Mouse (Mus musculus): ENCODE measurements around the gene Rdh11. TPM values are rescaled to one million over a fixed set of nuclear protein-coding genes. Genes with fewer than 3 reads are reported as not detected.
"Not testable (repeated sequence)": the region's sequence is repeated elsewhere in the genome, so short reads cannot be mapped to it uniquely, and the experiment has no call there.

Rdh11 gene
- polyA plus RNA-seq (2015; fragmentation: Nextera tagmentation; extraction: Ambion mirVana), result 12.8 and 15.2 TPM in 2 replicates

GRCm38 (mm10) chr12:79192193-79192592 is at the start of gene Rdh11:
TSS of gene Rdh11 (minus strand) at chr12:79192293.
- Histone ChIP-seq H3K9ac (peak within 1 kb of the TSS; percentile 53), H3K27me3 (no peaks in the 10 kb centered on the region), H3K36me3 (peaks cover 11% of the 10 kb centered on the region), H3K4me3 (peak within 1 kb of the TSS; percentile 64), H3K4me1 (replicated peaks) (peaks cover 13% of the 10 kb centered on the region), H3K27ac (peak within 1 kb of the TSS; percentile 39; the same call in 1 of the 2 replicates), H3K4me2 (peak within 1 kb of the TSS; percentile 73), H3K9me3 (replicated peaks) (no peaks in the 10 kb centered on the region)
- WGBS, result 57% methylated on average over 6 of the region's 6 CpGs
- no peak for ATAC-seq (replicated peaks; ENCODE audit: insufficient number of reproducible peaks, insufficient read depth, low FRiP score, low read depth)

GRCm38 (mm10) chr12:79235485-79236080 is 43.5 kb upstream of the Rdh11 start:
- ATAC-seq (replicated peaks; ENCODE audit: insufficient number of reproducible peaks, insufficient read depth, low FRiP score, low read depth), result no peak
- 81% methylated on average over 11 of the region's 11 CpGs for WGBS
- Histone ChIP-seq H3K4me2 (no peak overlapping the region), H3K4me1 (replicated peaks) (no peaks in the 10 kb centered on the region), H3K9me3 (replicated peaks) (no peaks in the 10 kb centered on the region), H3K27me3 (no peaks in the 10 kb centered on the region), H3K36me3 (peaks cover 44% of the 10 kb centered on the region), H3K27ac (no peak overlapping the region), H3K9ac (no peak overlapping the region), H3K4me3 (no peak overlapping the region)

GRCm38 (mm10) chr12:79217511-79217910 is 25.4 kb upstream of the Rdh11 start:
- no peak overlapping the region for H3K4me3 ChIP-seq
- no peaks in the 10 kb centered on the region for H3K36me3 ChIP-seq
- 68% methylated on average over 5 of the region's 5 CpGs for WGBS
- no peaks in the 10 kb centered on the region for H3K4me1 ChIP-seq (replicated peaks)
- no peaks in the 10 kb centered on the region for H3K9me3 ChIP-seq (replicated peaks)
- no peak overlapping the region for H3K27ac ChIP-seq
- H3K27me3 ChIP-seq, result no peaks in the 10 kb centered on the region
- no peak for ATAC-seq (replicated peaks; ENCODE audit: insufficient number of reproducible peaks, insufficient read depth, low FRiP score, low read depth)
- no peak overlapping the region for H3K4me2 ChIP-seq
- H3K9ac ChIP-seq, result no peak overlapping the region

DNA sequence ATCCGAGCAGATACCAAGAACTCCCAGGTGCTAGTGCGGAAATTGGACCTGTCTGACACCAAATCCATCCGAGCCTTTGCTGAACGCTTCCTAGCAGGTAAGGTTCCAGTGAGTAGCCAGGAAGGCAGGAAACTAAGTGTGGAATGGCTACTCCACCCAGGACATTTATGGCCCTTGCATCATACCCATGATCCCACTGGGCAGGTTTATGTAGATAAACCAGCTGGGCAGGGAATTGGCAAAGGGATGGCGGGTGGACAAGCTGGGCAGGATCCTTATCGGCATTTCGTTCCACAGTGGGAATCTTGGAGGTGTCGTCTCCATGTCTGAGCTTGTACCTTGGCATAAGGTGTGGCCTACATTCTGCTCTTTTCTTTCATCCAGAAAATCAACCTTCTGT is 19.4 kb upstream of the Rdh11 start:
- Histone ChIP-seq H3K27me3 (no peaks in the 10 kb centered on the region), H3K4me1 (replicated peaks) (peaks cover 6% of the 10 kb centered on the region; the same call in 1 of the 2 replicates), H3K27ac (no peak overlapping the region), H3K36me3 (no peaks in the 10 kb centered on the region), H3K4me2 (no peak overlapping the region), H3K4me3 (no peak overlapping the region), H3K9me3 (replicated peaks) (no peaks in the 10 kb centered on the region), H3K9ac (no peak overlapping the region)
- no peak for ATAC-seq (replicated peaks; ENCODE audit: insufficient number of reproducible peaks, insufficient read depth, low FRiP score, low read depth)
- WGBS, result 74% methylated on average over 8 of the region's 8 CpGs

GRCm38 (mm10) chr12:79208703-79209464 is 16.8 kb upstream of the Rdh11 start, which contains the start of gene Rdh12:
TSS of gene Rdh12 (plus strand) at chr12:79208914.
- H3K36me3 ChIP-seq, result no peaks in the 10 kb centered on the region
- 4% methylated on average over 13 of the region's 13 CpGs for WGBS
- peaks cover 6% of the 10 kb centered on the region; the same call in 1 of the 2 replicates for H3K4me1 ChIP-seq (replicated peaks)
- no peaks in the 10 kb centered on the region for H3K9me3 ChIP-seq (replicated peaks)
- H3K4me2 ChIP-seq, result peak within 1 kb of the TSS; percentile 65
- H3K27ac ChIP-seq, result no peak within 1 kb of the TSS
- H3K27me3 ChIP-seq, result no peaks in the 10 kb centered on the region
- no peak; the same call in 1 of the 2 replicates for ATAC-seq (replicated peaks; ENCODE audit: insufficient number of reproducible peaks, insufficient read depth, low FRiP score, low read depth)
- H3K9ac ChIP-seq, result 0 out of 2 replicates have a peak within 1 kb of the TSS, but pooled peaks have one; percentile 12
- H3K4me3 ChIP-seq, result peak within 1 kb of the TSS; percentile 47

- H3K27ac ChIP-seq, result no peak overlapping the region
- no peak overlapping the region for H3K9ac ChIP-seq
- no peaks in the 10 kb centered on the region for H3K4me1 ChIP-seq (replicated peaks)
- H3K36me3 ChIP-seq, result no peaks in the 10 kb centered on the region
- H3K4me3 ChIP-seq, result no peak overlapping the region
- H3K27me3 ChIP-seq, result no peaks in the 10 kb centered on the region
- no peaks in the 10 kb centered on the region for H3K9me3 ChIP-seq (replicated peaks)
- 48% methylated on average over 3 of the region's 3 CpGs for WGBS
- H3K4me2 ChIP-seq, result no peak overlapping the region
- ATAC-seq (replicated peaks; ENCODE audit: insufficient number of reproducible peaks, insufficient read depth, low FRiP score, low read depth), result no peak
Observed at GRCm38 (mm10) chr12:79201882-79202281, 9.8 kb upstream of the Rdh11 start.

DNA sequence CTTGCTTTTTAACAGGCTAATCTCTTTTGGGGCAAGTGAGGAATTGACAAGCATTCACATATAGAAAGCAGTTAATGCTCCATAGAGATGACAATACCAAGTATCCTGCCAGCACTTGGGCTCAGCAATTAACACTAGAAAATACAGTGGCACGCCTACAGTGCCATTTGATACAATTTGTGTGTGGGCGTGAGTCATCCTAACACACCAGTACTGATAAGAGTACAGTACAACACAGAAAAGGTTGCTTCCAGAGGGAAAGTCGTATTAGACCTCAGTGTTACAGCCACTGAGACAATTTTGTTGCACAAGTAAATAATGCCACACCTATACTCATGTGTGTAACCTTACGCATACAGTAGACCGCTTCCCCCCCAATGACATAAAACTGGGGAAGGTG is 5.0 kb upstream of the Rdh11 start:
- Histone ChIP-seq H3K9me3 (replicated peaks) (no peaks in the 10 kb centered on the region), H3K9ac (no peak overlapping the region), H3K4me3 (no peak overlapping the region), H3K27ac (no peak overlapping the region), H3K27me3 (no peaks in the 10 kb centered on the region), H3K4me1 (replicated peaks) (no peaks in the 10 kb centered on the region), H3K4me2 (no peak overlapping the region), H3K36me3 (no peaks in the 10 kb centered on the region)
- WGBS, result 74% methylated on average over 5 of the region's 5 CpGs
- ATAC-seq (replicated peaks; ENCODE audit: insufficient number of reproducible peaks, insufficient read depth, low FRiP score, low read depth), result no peak

DNA sequence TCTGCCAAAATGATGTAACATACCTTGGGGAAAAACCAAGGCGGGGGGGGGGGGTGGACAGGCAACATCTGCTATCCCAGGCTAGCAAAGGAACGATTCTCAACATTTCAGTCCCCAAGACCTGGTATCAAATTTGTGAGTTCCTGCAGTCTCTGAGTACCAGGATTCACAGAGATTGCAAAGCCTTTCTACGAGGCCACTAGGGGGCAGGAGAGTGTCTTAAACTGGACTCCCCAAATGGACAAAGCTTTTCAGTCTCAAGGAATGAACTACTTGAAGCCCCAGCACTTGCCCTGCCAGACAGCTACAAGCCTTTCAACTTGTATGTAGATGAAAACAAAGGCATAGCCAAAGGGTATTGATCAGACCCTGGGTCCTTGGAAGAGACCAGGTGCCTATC is 1.3 kb upstream of the Rdh11 start:
- ATAC-seq (replicated peaks; ENCODE audit: insufficient number of reproducible peaks, insufficient read depth, low FRiP score, low read depth), result no peak
- H3K27ac ChIP-seq, result no peak overlapping the region
- no peaks in the 10 kb centered on the region for H3K36me3 ChIP-seq
- 5% methylated on average over 3 of the region's 3 CpGs for WGBS
- H3K4me2 ChIP-seq, result no peak overlapping the region
- no peaks in the 10 kb centered on the region for H3K9me3 ChIP-seq (replicated peaks)
- H3K9ac ChIP-seq, result no peak overlapping the region
- H3K4me1 ChIP-seq (replicated peaks), result peaks cover 13% of the 10 kb centered on the region
- no peaks in the 10 kb centered on the region for H3K27me3 ChIP-seq
- H3K4me3 ChIP-seq, result no peak overlapping the region

GRCm38 (mm10) chr12:79191701-79192100 is 392 bp downstream of the Rdh11 start:
- Histone ChIP-seq H3K4me3 (peak overlapping the region; percentile 64), H3K9ac (peak overlapping the region; percentile 53), H3K36me3 (peaks cover 16% of the 10 kb centered on the region), H3K27ac (peak overlapping the region; percentile 39; the same call in 1 of the 2 replicates), H3K27me3 (no peaks in the 10 kb centered on the region), H3K4me2 (peak overlapping the region; percentile 73), H3K9me3 (replicated peaks) (no peaks in the 10 kb centered on the region), H3K4me1 (replicated peaks) (peaks cover 13% of the 10 kb centered on the region)
- ATAC-seq (replicated peaks; ENCODE audit: insufficient number of reproducible peaks, insufficient read depth, low FRiP score, low read depth), result peak; percentile 88
- WGBS, result 5% methylated on average over 14 of the region's 14 CpGs

DNA sequence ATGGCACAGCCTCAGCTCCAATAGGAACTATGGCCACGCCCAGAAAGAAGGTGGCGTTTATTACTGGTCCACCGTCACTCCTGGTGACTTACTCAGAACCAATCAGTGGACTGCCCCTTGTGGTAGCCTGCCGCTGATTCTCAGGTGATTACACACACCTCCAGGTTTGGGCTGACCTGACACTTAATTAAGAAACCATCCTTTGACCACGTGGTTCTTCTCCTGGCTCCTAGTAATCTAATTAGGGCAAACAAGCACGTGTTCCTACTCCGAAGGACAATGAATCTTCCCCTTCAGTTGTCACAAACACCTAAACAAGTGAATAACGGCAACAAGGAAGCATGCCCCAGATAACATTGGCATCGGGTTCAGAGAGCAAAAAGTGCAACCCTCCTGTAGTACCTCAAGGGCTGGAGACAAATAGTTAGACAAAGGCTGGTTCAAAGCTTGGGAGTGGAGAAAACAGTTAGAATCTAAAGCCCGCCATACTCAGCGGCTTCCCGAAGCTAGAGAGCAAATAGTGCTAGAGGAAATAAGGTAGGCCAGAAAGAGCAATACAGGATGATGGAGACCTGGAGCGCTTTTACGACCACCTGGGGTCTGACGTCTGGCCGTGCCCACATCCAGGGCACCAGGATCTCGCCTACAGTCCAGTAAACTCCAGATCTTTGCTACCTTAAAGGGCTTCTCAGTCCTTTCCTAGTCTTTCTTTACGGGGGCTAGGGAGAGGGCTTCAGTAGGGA is 991 bp downstream of the Rdh11 start:
- no peaks in the 10 kb centered on the region for H3K9me3 ChIP-seq (replicated peaks)
- H3K4me1 ChIP-seq (replicated peaks), result peaks cover 13% of the 10 kb centered on the region

GRCm38 (mm10) chr12:79185160-79185559 is 6.9 kb downstream of the Rdh11 start:
- not testable (repeated sequence) for H3K9ac ChIP-seq; ATAC-seq (replicated peaks; ENCODE audit: insufficient number of reproducible peaks, insufficient read depth, low FRiP score, low read depth); H3K9me3 ChIP-seq (replicated peaks); H3K4me1 ChIP-seq (replicated peaks); H3K4me3 ChIP-seq; H3K27me3 ChIP-seq; H3K27ac ChIP-seq; H3K4me2 ChIP-seq
- WGBS, result 84% methylated on average over 4 of the region's 6 CpGs
- H3K36me3 ChIP-seq, result peaks cover 66% of the 10 kb centered on the region

More for the DNA sequence above, 991 bp downstream of the Rdh11 start:
- peak; percentile 76; the same call in 1 of the 2 replicates for ATAC-seq (replicated peaks; ENCODE audit: insufficient number of reproducible peaks, insufficient read depth, low FRiP score, low read depth)
- H3K27ac ChIP-seq, result peak overlapping the region; percentile 39; the same call in 1 of the 2 replicates
- H3K4me2 ChIP-seq, result peak overlapping the region; percentile 73
- under 1% methylated on average over 18 of the region's 18 CpGs for WGBS
- no peaks in the 10 kb centered on the region for H3K27me3 ChIP-seq
- peak overlapping the region; percentile 64 for H3K4me3 ChIP-seq
- H3K36me3 ChIP-seq, result peaks cover 22% of the 10 kb centered on the region
- peak overlapping the region; percentile 53 for H3K9ac ChIP-seq

Data from heart, embryonic 15.5 days (tissue).